In the genomic region with DNA sequence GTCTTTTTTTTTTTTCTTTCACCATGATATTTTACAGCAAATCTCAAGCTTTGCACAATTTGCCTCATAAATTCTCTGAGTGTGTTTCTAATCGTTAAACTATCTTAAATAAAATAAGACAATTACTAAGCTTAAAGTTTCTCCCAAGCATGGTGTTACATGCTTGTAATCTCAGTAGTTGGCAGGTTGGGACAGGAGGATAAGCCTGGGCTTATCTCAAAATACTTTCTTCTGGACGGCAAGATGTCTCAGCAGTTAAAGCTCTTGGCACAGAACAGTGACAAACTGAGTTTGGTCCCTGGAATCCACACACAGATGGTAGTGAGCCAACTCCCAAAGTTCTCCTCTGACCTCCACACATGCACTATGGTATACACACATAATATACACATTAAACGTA, we compare ENCODE assay signal across 25 mouse cellular contexts. TPM values are rescaled to one million over a fixed set of nuclear protein-coding genes. Genes with fewer than 3 reads are reported as not detected.
DNase-seq lines count a peak whose midpoint lies in the region; ATAC-seq lines count a peak whose summit lies in the region.
"Had no signal": no experiment of that assay in that cellular context is flagged by ENCODE, and none has a peak within 500 bp of the region (broad histone marks: within the 10 kb centered on the region; RNA-seq: fewer than 3 reads in every experiment).

No protein-coding gene starts in this region.

- DNase-seq in limb, embryonic 11.5 days (ENCODE audit: low spot score), result peak; percentile 12
- DNase-seq in limb, embryonic 10.5 days (ENCODE audit: low spot score), result no peak
- DNase-seq in testis, postnatal 10 days (ENCODE audit: low spot score), result peak; percentile 2
- no peak for DNase-seq in testis, postnatal 14 days (ENCODE audit: low spot score)
- no peak for DNase-seq in forebrain, embryonic 10.5 days (ENCODE audit: extremely low spot score, low spot score)
- DNase-seq: adrenal gland, adult 2 months; adrenal gland, postnatal 10 days; adrenal gland, postnatal 25 days; B cell, adult 2 months; cerebellum, adult 11 months; cerebellum, adult 18-20 months; cerebellum, adult 8-10 months; cerebellum, adult 9-11 months; cerebellum, postnatal 14 days; cerebellum, postnatal 36 days; embryo, embryonic 11 days; forebrain, postnatal 0 days had no signal

- ATAC-seq in limb, embryonic 11.5 days (ENCODE audit: insufficient number of reproducible peaks, low FRiP score, low TSS enrichment, low read depth), result no peak
- ATAC-seq: CD4-positive, CD25-positive, alpha-beta regulatory T cell, adult 4 months; forebrain, embryonic 13.5 days; forebrain, embryonic 15.5 days; forebrain, postnatal 0 days had no signal

- H3K4me3 ChIP-seq in limb, embryonic 11.5 days (ENCODE audit: low read depth, low read length), result no peak overlapping the region
- H3K4me3 ChIP-seq in limb, embryonic 10.5 days, result no peak overlapping the region
- no peak overlapping the region for H3K4me3 ChIP-seq in forebrain, embryonic 10.5 days
- H3K4me3 ChIP-seq: embryonic facial prominence, embryonic 13.5 days; embryonic facial prominence, embryonic 15.5 days; erythroblast, embryonic 14.5 days; forebrain, embryonic 13.5 days; forebrain, embryonic 15.5 days had no signal

- no peak overlapping the region for H3K4me2 ChIP-seq in limb, embryonic 11.5 days (ENCODE audit: low read depth, severe bottlenecking)
- H3K4me2 ChIP-seq: embryonic facial prominence, embryonic 13.5 days; embryonic facial prominence, embryonic 15.5 days; forebrain, embryonic 13.5 days; forebrain, embryonic 15.5 days had no signal

- no peak overlapping the region for H3K27ac ChIP-seq in limb, embryonic 11.5 days (replicated peaks; ENCODE audit: low read depth, low read length)
- H3K27ac ChIP-seq in limb, embryonic 10.5 days, result no peak overlapping the region
- H3K27ac ChIP-seq in forebrain, embryonic 10.5 days, result no peak overlapping the region
- H3K27ac ChIP-seq: embryonic facial prominence, embryonic 13.5 days; embryonic facial prominence, embryonic 15.5 days; forebrain, embryonic 13.5 days; forebrain, embryonic 15.5 days had no signal

- no peak overlapping the region for H3K9ac ChIP-seq in limb, embryonic 11.5 days (ENCODE audit: low read length)
- H3K9ac ChIP-seq: embryonic facial prominence, embryonic 13.5 days; embryonic facial prominence, embryonic 15.5 days; forebrain, embryonic 13.5 days; forebrain, embryonic 15.5 days; forebrain, postnatal 0 days had no signal

- no peaks in the 10 kb centered on the region for H3K27me3 ChIP-seq in limb, embryonic 11.5 days (ENCODE audit: control insufficient read depth, insufficient read depth, low read length)
- no peaks in the 10 kb centered on the region for H3K27me3 ChIP-seq in limb, embryonic 10.5 days (ENCODE audit: low read depth, poor library complexity, severe bottlenecking)
- H3K27me3 ChIP-seq in forebrain, embryonic 10.5 days (ENCODE audit: poor library complexity, severe bottlenecking), result no peaks in the 10 kb centered on the region
- H3K27me3 ChIP-seq: CH12.LX; embryonic facial prominence, embryonic 13.5 days; embryonic facial prominence, embryonic 15.5 days; forebrain, embryonic 13.5 days; forebrain, embryonic 15.5 days had no signal

- no peaks in the 10 kb centered on the region for H3K9me3 ChIP-seq in limb, embryonic 11.5 days (ENCODE audit: control insufficient read depth, low read length)
- no peaks in the 10 kb centered on the region for H3K9me3 ChIP-seq in limb, embryonic 10.5 days (replicated peaks)
- H3K9me3 ChIP-seq in forebrain, embryonic 10.5 days, result no peaks in the 10 kb centered on the region
- H3K9me3 ChIP-seq: embryonic facial prominence, embryonic 13.5 days; embryonic facial prominence, embryonic 15.5 days; forebrain, embryonic 13.5 days; forebrain, embryonic 15.5 days; G1E had no signal

- WGBS in limb, embryonic 11.5 days, result 75% methylated on average over 3 of the region's 3 CpGs
- 87% methylated on average over 3 of the region's 3 CpGs for WGBS in limb, embryonic 10.5 days
- WGBS in forebrain, embryonic 10.5 days, result 86% methylated on average over 3 of the region's 3 CpGs

- H3K4me1 ChIP-seq in limb, embryonic 11.5 days (ENCODE audit: control insufficient read depth, insufficient read depth, low read length), result no peaks in the 10 kb centered on the region
- no peaks in the 10 kb centered on the region for H3K4me1 ChIP-seq in limb, embryonic 10.5 days
- no peaks in the 10 kb centered on the region; the same call in 1 of the 2 replicates for H3K4me1 ChIP-seq in forebrain, embryonic 10.5 days
- H3K4me1 ChIP-seq: embryonic facial prominence, embryonic 13.5 days; embryonic facial prominence, embryonic 15.5 days; forebrain, embryonic 13.5 days; forebrain, embryonic 15.5 days had no signal

- H3K36me3 ChIP-seq in limb, embryonic 11.5 days (ENCODE audit: control insufficient read depth, insufficient read depth, low read length), result no peaks in the 10 kb centered on the region
- no peaks in the 10 kb centered on the region for H3K36me3 ChIP-seq in limb, embryonic 10.5 days
- H3K36me3 ChIP-seq in forebrain, embryonic 10.5 days (replicated peaks), result no peaks in the 10 kb centered on the region; the same call in 1 of the 2 replicates
- H3K36me3 ChIP-seq: embryonic facial prominence, embryonic 13.5 days; embryonic facial prominence, embryonic 15.5 days; forebrain, embryonic 15.5 days; G1E had no signal

RNA-seq across cellular contexts. Expression of a gene that starts 10.8 kb away (rescaled TPM):
- polyA plus RNA-seq in limb, embryonic 11.5 days (2014; fragmentation: Nextera tagmentation; extraction: Ambion mirVana), result 0.11 TPM in 1 of 2 replicates, not detected in the other
- polyA plus RNA-seq in limb, embryonic 10.5 days (2016; fragmentation: Nextera tagmentation; extraction: Ambion mirVana), result 0.09 and 0.16 TPM in 2 replicates
- 4.6 and 4.8 TPM in 2 replicates for polyA plus RNA-seq in forebrain, embryonic 10.5 days (2016; fragmentation: Nextera tagmentation; extraction: Ambion mirVana)
- polyA plus RNA-seq: CD4-positive, CD25-positive, alpha-beta regulatory T cell, adult 4 months; G1E had no signal

Comparison
In these comparisons a context has a peak if more than half of its experiments do, and no peak if none do; other contexts are left out.
1. DNase-seq: peak in limb, embryonic 11.5 days (single experiment) and testis, postnatal 10 days (single experiment); none in limb, embryonic 10.5 days (single experiment), testis, postnatal 14 days (single experiment) and forebrain, embryonic 10.5 days (single experiment).